Mouse (Mus musculus) midbrain, embryonic 15.5 days (tissue): ENCODE data around the gene 1700022I11Rik. TPM values are rescaled to one million over a fixed set of nuclear protein-coding genes. Genes with fewer than 3 reads are reported as not detected.
A peak's percentile ranks its signal among the peaks of the same experiment; 100 is the strongest.

Source experiments
- ATAC-seq: fragments of 200-750 bp; cut with Nextera tagmentation; replicated peaks from 2 replicates; pipeline ENCODE4 v1.8.0; 2017; ENCODE audit warnings: moderate TSS enrichment
- H3K27ac ChIP-seq: fragments of 300-500 bp; sonication (generic); 2 replicates; pipeline ENCODE4 v1.5.1; 2015; ENCODE audit warnings: mild to moderate bottlenecking, inconsistent platforms
- H3K27me3 ChIP-seq: fragments of 300-500 bp; sonication (generic); replicated peaks from 2 replicates; pipeline ENCODE4 v1.6.1; 2015; ENCODE audit warnings: inconsistent platforms
- H3K36me3 ChIP-seq: fragments of 300-500 bp; sonication (generic); replicated peaks from 2 replicates; pipeline ENCODE4 v1.6.1; 2015; ENCODE audit warnings: inconsistent platforms
- H3K4me1 ChIP-seq: fragments of 300-500 bp; sonication (generic); 2 replicates; pipeline ENCODE4 v1.6.1; 2015; ENCODE audit warnings: inconsistent platforms
- H3K4me2 ChIP-seq: fragments of 300-500 bp; sonication (generic); 2 replicates; pipeline ENCODE4 v1.6.1; 2015; ENCODE audit warnings: inconsistent platforms, mild to moderate bottlenecking, moderate library complexity
- H3K4me3 ChIP-seq: fragments of 300-500 bp; sonication (generic); 2 replicates; pipeline ENCODE4 v1.5.1; 2015; ENCODE audit warnings: mild to moderate bottlenecking, inconsistent platforms
- H3K9ac ChIP-seq: fragments of 300-500 bp; sonication (generic); 2 replicates; pipeline ENCODE4 v1.6.1; 2015; ENCODE audit warnings: mild to moderate bottlenecking, inconsistent platforms
- H3K9me3 ChIP-seq: fragments of 300-500 bp; sonication (generic); 2 replicates; pipeline ENCODE4 v1.6.1; 2016; ENCODE audit warnings: inconsistent platforms
- WGBS: fragments of 180-500 bp; shearing (Covaris S2); methylation state at CpG from one replicate; pipeline ENCODE4 v1.1.7; 2015; ENCODE audit warnings: mixed read lengths; 5-methylcytosine and 5-hydroxymethylcytosine counted together
- polyA plus RNA-seq: library from polyadenylated mRNA; unstranded; fragments of >200 nt; fragmentation: Nextera tagmentation; extraction: Ambion mirVana; gene quantifications from 2 replicates; pipeline ENCODE4 v1.2.1, GENCODE M21; 2015

1700022I11Rik gene
- polyA plus RNA-seq, 1 experiment from 2014 or later = 0.50 TPM

DNA sequence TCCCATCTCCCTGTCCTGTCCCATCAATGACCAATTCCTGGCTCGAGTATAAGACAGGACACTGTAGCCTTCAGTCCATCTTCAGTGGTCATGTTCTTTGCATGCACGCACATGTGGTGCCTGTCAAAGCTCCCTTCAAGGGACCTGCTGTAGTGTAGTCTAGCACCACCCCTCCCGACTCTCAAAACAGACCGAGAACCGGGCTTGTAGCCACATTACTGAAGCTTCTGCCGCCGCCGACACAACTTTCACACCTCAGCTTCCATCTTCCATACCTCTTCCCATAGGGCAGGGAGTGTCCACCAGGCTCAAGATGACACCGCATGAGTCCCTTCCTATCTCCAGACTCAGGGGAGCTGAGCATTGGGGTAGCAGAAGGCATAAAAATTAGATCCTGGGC lies 25.2 kb upstream of the 1700022I11Rik start:
- H3K27me3 ChIP-seq = no peaks in the 10 kb centered on the region
- H3K36me3 ChIP-seq = peaks cover 6% of the 10 kb centered on the region; the same call in 1 of the 2 replicates
- no peak overlapping the region for H3K4me2 ChIP-seq
- H3K4me3 ChIP-seq = no peak overlapping the region
- no peak overlapping the region for H3K9ac ChIP-seq
- H3K9me3 ChIP-seq = no peaks in the 10 kb centered on the region
- H3K4me1 ChIP-seq = peaks cover 37% of the 10 kb centered on the region
- 88% methylated on average over 9 of the region's 9 CpGs for WGBS
- no peak overlapping the region for H3K27ac ChIP-seq
- ATAC-seq = no peak

DNA sequence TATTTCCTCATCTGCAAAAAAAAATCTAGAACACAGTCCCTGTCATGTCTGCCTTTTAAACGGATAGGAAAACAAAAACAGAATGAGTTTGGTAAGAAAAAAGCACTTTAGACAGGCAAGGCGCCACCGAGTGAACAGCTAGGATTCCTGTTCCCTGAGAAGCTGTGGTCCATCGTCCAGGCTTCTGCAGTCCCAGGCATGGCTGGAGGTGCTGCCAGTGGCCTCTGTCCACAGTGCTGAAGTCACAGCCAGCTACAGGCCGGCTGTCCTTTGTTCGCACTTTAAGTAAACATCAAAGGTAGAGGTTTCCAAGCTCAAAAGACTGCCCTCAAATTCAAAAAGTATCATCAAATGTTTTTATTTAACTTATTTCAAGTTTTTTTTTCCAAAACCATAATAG lies 24.4 kb upstream of the 1700022I11Rik start:
- Histone ChIP-seq H3K9me3 (no peaks in the 10 kb centered on the region), H3K27ac (no peak overlapping the region), H3K9ac (no peak overlapping the region), H3K27me3 (no peaks in the 10 kb centered on the region), H3K4me1 (peaks cover 39% of the 10 kb centered on the region), H3K4me2 (no peak overlapping the region), H3K4me3 (no peak overlapping the region), H3K36me3 (no peaks in the 10 kb centered on the region; the same call in 1 of the 2 replicates)
- no peak for ATAC-seq
- WGBS = 15% methylated on average over 6 of the region's 6 CpGs

- H3K4me1 ChIP-seq = peaks cover 40% of the 10 kb centered on the region
- ATAC-seq = no peak
- WGBS = 92% methylated on average over 3 of the region's 3 CpGs
- no peaks in the 10 kb centered on the region; the same call in 1 of the 2 replicates for H3K36me3 ChIP-seq
- H3K9me3 ChIP-seq = no peaks in the 10 kb centered on the region
- H3K27ac ChIP-seq = no peak overlapping the region
- H3K4me2 ChIP-seq = no peak overlapping the region
- H3K27me3 ChIP-seq = no peaks in the 10 kb centered on the region
- H3K9ac ChIP-seq = no peak overlapping the region
- H3K4me3 ChIP-seq = no peak overlapping the region
Observed at GRCm38 (mm10) chr4:42945445-42945844, 24.0 kb upstream of the 1700022I11Rik start.

DNA sequence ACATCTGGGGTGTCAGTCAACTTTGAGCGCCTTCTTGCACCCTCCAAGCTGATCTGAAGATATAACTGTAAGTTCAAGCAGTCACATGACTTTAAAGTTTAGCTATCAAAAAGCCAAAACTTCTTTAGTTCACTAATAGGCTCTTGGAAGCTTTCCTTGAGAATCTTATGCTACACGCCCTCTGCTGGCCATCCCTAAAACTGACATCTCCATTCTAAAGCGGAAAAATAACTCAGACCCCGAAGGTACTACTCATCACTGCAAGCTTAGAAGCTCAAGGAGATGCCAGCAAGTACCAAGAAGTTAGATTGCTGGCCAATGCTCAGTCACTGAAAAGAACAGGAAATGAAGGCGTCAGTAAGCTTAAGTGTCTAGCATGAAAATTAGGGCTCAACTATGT lies 23.5 kb upstream of the 1700022I11Rik start:
- Histone ChIP-seq H3K4me3 (no peak overlapping the region), H3K27ac (peak overlapping the region; percentile 86), H3K4me1 (peaks cover 45% of the 10 kb centered on the region), H3K27me3 (no peaks in the 10 kb centered on the region), H3K4me2 (peak overlapping the region; percentile 38), H3K36me3 (no peaks in the 10 kb centered on the region), H3K9me3 (no peaks in the 10 kb centered on the region), H3K9ac (peak overlapping the region; percentile 23; the same call in 1 of the 2 replicates)
- ATAC-seq = no peak
- 5% methylated on average over 5 of the region's 5 CpGs for WGBS

DNA sequence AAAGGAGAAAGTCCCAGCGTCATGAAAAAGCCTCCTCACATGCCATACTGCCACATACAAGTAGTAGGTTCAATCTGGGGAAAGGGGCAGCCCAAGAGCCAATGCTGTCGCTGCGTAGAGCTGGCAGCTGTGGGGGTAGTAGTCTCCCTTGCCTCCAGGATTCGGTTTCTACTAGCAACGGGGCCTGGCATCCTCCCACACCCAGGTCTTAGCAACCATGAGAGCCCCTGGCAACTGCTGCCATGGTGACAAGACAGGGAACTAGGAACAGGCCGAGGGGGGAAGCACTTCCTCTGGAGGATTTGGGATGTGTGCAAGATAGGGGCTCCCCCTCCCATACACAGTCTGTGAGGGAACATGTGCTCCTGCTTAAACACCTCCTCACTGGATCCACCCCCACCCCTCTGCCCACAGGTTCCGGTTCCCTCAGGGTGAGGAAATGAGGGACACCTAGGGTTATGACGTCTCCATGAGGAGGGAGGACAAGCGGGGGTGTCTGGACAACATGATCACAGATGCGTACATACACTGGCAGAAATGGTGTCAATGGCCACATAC lies 22.6 kb upstream of the 1700022I11Rik start:
- Histone ChIP-seq H3K4me1 (peaks cover 54% of the 10 kb centered on the region), H3K9me3 (no peaks in the 10 kb centered on the region), H3K4me3 (0 out of 2 replicates have a peak overlapping the region, but pooled peaks have one; percentile 2), H3K4me2 (peak overlapping the region; percentile 38), H3K27me3 (no peaks in the 10 kb centered on the region), H3K9ac (peak overlapping the region; percentile 23; the same call in 1 of the 2 replicates), H3K27ac (peak overlapping the region; percentile 86), H3K36me3 (no peaks in the 10 kb centered on the region)
- WGBS = 11% methylated on average over 10 of the region's 10 CpGs
- ATAC-seq = peak; percentile 50

- H3K9ac ChIP-seq = no peak overlapping the region
- no peak for ATAC-seq
- no peaks in the 10 kb centered on the region for H3K9me3 ChIP-seq
- 28% methylated on average over 13 of the region's 13 CpGs for WGBS
- H3K4me2 ChIP-seq = 0 out of 2 replicates have a peak overlapping the region, but pooled peaks have one; percentile 5
- no peaks in the 10 kb centered on the region for H3K27me3 ChIP-seq
- no peak overlapping the region for H3K4me3 ChIP-seq
- H3K4me1 ChIP-seq = peaks cover 71% of the 10 kb centered on the region
- no peaks in the 10 kb centered on the region for H3K36me3 ChIP-seq
- peak overlapping the region; percentile 86 for H3K27ac ChIP-seq
Observed at GRCm38 (mm10) chr4:42948527-42948926, 20.9 kb upstream of the 1700022I11Rik start.

- Histone ChIP-seq H3K9ac (no peak overlapping the region), H3K27ac (peak overlapping the region; percentile 86), H3K4me1 (peaks cover 77% of the 10 kb centered on the region), H3K27me3 (no peaks in the 10 kb centered on the region), H3K4me3 (peak overlapping the region; percentile 75), H3K4me2 (peak overlapping the region; percentile 96), H3K9me3 (no peaks in the 10 kb centered on the region), H3K36me3 (no peaks in the 10 kb centered on the region)
- no peak for ATAC-seq
- WGBS = 14% methylated on average over 14 of the region's 14 CpGs
Observed at GRCm38 (mm10) chr4:42949051-42949675, 20.2 kb upstream of the 1700022I11Rik start.

DNA sequence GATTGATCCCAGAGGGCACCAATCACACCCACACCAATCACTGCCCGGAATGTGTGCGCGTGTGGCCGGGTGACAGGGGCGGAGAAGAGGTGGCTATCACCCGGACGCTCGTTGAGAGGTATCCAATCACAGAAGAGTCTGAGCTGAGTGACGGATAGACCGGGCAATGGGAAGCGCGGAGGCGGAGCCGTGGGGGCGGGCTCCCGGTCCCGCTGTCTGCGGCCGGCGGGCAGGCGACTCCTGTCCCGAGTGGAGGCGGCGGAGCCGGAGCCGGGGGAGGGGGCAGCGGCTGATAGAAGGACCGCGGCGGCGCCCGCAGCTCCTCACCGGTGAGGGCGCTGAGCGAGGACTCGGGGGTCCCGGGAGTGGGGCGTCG lies 19.7 kb upstream of the 1700022I11Rik start, which contains the start of gene Dnajb5:
TSS of gene Dnajb5 (plus strand) at position 139 of the 376 bp plus-strand sequence.
- peak within 1 kb of the TSS; percentile 75 for H3K4me3 ChIP-seq
- peak within 1 kb of the TSS; percentile 95 for H3K27ac ChIP-seq
- under 1% methylated on average over 35 of the region's 39 CpGs for WGBS
- H3K27me3 ChIP-seq = no peaks in the 10 kb centered on the region
- ATAC-seq = peak; percentile 95
- peaks cover 82% of the 10 kb centered on the region for H3K4me1 ChIP-seq
- peak within 1 kb of the TSS; percentile 96 for H3K4me2 ChIP-seq
- peak within 1 kb of the TSS; percentile 90 for H3K9ac ChIP-seq
- H3K9me3 ChIP-seq = no peaks in the 10 kb centered on the region
- H3K36me3 ChIP-seq = no peaks in the 10 kb centered on the region

DNA sequence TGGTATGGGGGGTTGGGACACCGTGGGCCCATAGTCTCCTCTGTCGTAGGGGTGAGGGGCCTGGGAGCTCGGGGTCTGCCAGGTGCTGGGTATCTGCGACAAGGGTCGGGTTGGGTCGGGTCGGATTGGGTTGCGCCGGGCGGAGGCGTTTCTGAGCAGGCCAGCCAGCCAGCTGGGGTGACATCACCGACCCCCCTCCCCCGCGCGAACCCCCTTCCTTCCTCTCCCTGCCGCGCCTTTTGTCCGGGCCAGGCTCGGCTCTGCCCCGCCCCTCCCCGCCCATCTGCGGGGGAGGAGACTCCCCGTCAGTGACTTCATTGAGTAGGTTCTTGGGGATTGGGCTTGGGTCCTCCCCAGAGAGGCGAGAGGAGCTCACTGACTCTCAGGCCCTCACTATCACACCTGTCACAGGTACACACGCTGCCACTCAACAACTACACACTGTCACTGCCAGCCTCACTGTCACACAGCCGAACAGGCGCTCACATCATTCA lies 19.3 kb upstream of the 1700022I11Rik start:
- peak overlapping the region; percentile 95 for H3K27ac ChIP-seq
- H3K9ac ChIP-seq = peak overlapping the region; percentile 90
- peak overlapping the region; percentile 75 for H3K4me3 ChIP-seq
- peaks cover 87% of the 10 kb centered on the region for H3K4me1 ChIP-seq
- peak; percentile 57 for ATAC-seq
- H3K4me2 ChIP-seq = peak overlapping the region; percentile 96
- no peaks in the 10 kb centered on the region for H3K27me3 ChIP-seq
- peaks cover 3% of the 10 kb centered on the region; the same call in 1 of the 2 replicates for H3K36me3 ChIP-seq
- 1% methylated on average over 24 of the region's 27 CpGs for WGBS
- no peaks in the 10 kb centered on the region for H3K9me3 ChIP-seq

- Histone ChIP-seq H3K4me1 (peaks cover 79% of the 10 kb centered on the region), H3K4me2 (peak overlapping the region; percentile 96), H3K27ac (peak overlapping the region; percentile 95), H3K9me3 (no peaks in the 10 kb centered on the region), H3K27me3 (no peaks in the 10 kb centered on the region), H3K36me3 (peaks cover 8% of the 10 kb centered on the region), H3K4me3 (peak overlapping the region; percentile 75), H3K9ac (peak overlapping the region; percentile 90)
- 47% methylated on average over 11 of the region's 11 CpGs for WGBS
- ATAC-seq = no peak
Observed at GRCm38 (mm10) chr4:42951206-42952195, 17.9 kb upstream of the 1700022I11Rik start.

DNA sequence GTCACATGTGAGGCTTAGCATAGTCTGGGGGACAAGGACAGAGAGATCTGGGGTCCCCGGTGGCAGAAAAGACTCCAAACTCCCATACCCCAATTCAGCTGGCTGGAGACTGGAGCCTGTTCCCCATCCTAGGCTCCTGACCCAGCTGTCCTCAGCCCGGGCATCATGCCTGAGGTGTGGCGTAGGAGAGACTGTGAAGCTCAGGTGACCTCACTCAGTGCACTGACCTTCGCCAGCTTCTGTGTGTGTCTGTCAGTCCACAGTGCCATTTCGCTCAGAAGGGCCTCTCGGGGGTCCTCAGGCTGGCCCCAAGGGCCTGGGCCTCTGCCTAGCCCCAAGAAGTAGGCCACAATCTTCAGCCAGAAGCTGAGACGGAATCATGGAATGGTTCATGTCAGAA lies 16.8 kb upstream of the 1700022I11Rik start:
- Histone ChIP-seq H3K9me3 (no peaks in the 10 kb centered on the region), H3K4me3 (peak overlapping the region; percentile 75), H3K27ac (peak overlapping the region; percentile 95), H3K4me1 (peaks cover 69% of the 10 kb centered on the region), H3K4me2 (peak overlapping the region; percentile 96), H3K27me3 (no peaks in the 10 kb centered on the region), H3K36me3 (peaks cover 19% of the 10 kb centered on the region), H3K9ac (peak overlapping the region; percentile 36; the same call in 1 of the 2 replicates)
- 83% methylated on average over 7 of the region's 7 CpGs for WGBS
- ATAC-seq = no peak
